Mouse (Mus musculus) CH12.LX (cell line): ENCODE data around the gene Ston2.

ENCODE experiments used
- CTCF ChIP-seq, 2 experiments: IDR thresholded peaks in 1 of 2; conservative IDR thresholded peaks in 1 of 2; 2 replicates each; pipeline ENCODE4 v1.5.1; 2011 to 2012; ENCODE audit warnings: low read depth in 2 of 2, low read length in 2 of 2, improper control_type of control experiment in 1 of 2, inconsistent platforms in 1 of 2, mild to moderate bottlenecking in 1 of 2, moderate library complexity in 1 of 2
- EP300 ChIP-seq: IDR thresholded peaks from 2 replicates; pipeline ENCODE4 v1.6.1; 2011; ENCODE audit warnings: low read length, improper control_type of control experiment
- POLR2A ChIP-seq: IDR thresholded peaks from 2 replicates; pipeline ENCODE4 v1.6.1; 2011; ENCODE audit warnings: low read depth, mild to moderate bottlenecking, improper control_type of control experiment, low read length
- UBTF ChIP-seq: IDR thresholded peaks from 2 replicates; pipeline ENCODE4 v1.6.1; 2012; ENCODE audit warnings: low read depth, mild to moderate bottlenecking, inconsistent platforms, low read length, improper control_type of control experiment, moderate library complexity
- USF1 ChIP-seq: IDR thresholded peaks from 2 replicates; pipeline ENCODE4 v1.6.1; 2014; ENCODE audit warnings: low read depth, mild to moderate bottlenecking, inconsistent platforms, low read length, improper control_type of control experiment

DNA sequence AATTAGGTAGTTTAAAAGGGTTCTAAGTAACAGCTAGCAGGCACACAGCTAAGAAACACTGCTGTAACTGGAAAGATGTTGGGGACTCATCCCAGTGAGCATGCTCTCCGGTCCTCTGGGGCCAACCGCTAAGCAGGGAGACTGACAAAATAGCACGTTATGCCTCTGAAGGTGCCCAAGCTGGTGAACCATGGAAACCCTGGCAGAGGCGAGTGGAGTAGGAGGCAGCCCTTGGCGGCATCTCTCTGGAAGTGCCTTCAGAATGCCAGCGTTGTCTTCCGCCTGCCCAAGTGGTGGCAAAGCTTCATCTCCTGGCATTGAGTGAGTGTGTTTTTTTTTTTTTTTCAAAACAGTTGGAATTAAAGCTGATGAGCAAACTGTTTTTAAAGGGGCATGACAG lies 115.7 kb downstream of the Ston2 start:
- TF ChIP-seq USF1 = no peak
- TF ChIP-seq EP300 = no peak
- TF ChIP-seq POLR2A = no peak
- TF ChIP-seq CTCF (conservative IDR thresholded peaks at IDR 0.05 in 1 of 2, IDR thresholded peaks at IDR 0.05 in 1 of 2; ENCODE audit: low read depth in 2 of 2, low read length in 2 of 2) = no peak
- TF ChIP-seq UBTF = no peak
